Mouse (Mus musculus) liver, adult (tissue): ENCODE measurements at regions not wholly inside any gene's neighbourhood (a gene's known extent, or its start where the extent isn't known, plus 50 kb on each side); places are given as distances from the start of the nearest gene placed in this dataset.

Source experiments
- GATA4 ChIP-seq: IDR thresholded peaks from 2 replicates; pipeline ENCODE4 v1.6.1; 2014; ENCODE audit warnings: mild to moderate bottlenecking, low read length; ENCODE audit not compliant: insufficient replicate concordance

- TF ChIP-seq GATA4 = no peak
These were observed 79.8 kb downstream of the Calml3 start for GRCm38 (mm10) chr13:3724313-3724712.

- no peak for TF ChIP-seq GATA4
These were observed 80.5 kb downstream of the Calml3 start for GRCm38 (mm10) chr13:3723458-3724143.

GRCm38 (mm10) chr13:3715019-3715418 lies 81.2 kb downstream of the Asb13 start:
- no peak for TF ChIP-seq GATA4

GRCm38 (mm10) chr13:3712497-3713160 lies 78.8 kb downstream of the Asb13 start:
- TF ChIP-seq GATA4 = no peak

DNA sequence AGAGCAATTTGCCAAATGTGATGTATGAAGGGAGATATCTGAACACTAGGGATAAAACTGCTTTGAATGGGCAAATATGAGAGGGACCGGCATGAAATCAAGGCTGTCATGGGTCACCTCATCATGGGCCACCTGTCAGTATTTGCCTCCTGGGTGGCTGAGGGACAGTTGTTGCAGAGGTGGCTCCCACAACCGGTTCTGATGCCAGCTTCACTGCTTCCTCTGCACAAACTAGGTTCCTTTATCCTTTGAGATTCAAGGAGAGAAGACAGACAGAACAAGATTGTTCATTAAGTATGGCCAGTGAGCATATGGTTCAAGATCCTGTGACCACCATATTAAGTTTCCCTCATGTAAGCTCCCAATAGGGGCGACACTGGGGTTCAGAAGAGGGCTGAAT lies 78.3 kb downstream of the Asb13 start:
- TF ChIP-seq GATA4 = no peak

DNA sequence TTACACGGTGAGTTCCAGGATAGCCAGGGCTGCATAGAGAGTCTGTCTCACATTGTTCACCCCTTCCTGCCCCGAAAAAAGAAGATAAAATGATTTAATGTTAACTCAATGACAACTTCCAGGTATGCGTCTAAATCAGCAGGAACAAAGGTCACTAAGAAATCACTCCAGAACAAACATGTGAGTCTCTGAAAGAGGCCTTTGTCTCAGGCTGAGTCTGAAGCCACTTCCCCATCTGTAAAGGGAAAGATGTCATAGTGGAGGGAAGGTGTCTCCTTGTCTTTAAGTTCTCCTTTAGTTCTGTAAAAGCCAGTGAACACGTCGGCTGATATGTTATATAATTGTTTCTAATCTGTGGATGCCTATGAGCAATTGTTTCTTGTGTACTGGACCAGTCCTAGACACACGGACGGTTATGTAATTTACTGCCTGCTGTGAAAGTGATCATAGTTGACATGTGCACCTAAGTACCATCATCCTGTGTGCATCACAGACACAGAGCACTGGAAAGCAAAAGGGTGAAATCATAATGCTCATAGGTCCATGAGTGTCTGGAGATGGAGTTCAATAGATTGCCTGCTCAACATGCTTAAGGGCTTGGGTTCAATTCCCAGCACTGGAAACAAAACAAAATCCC lies 76.3 kb downstream of the Asb13 start:
- no peak for TF ChIP-seq GATA4

GRCm38 (mm10) chr13:3708896-3709631 lies 75.2 kb downstream of the Asb13 start:
- no peak for TF ChIP-seq GATA4
